Mouse (Mus musculus): Measurements from ENCODE around the gene Zbtb38.

DNA sequence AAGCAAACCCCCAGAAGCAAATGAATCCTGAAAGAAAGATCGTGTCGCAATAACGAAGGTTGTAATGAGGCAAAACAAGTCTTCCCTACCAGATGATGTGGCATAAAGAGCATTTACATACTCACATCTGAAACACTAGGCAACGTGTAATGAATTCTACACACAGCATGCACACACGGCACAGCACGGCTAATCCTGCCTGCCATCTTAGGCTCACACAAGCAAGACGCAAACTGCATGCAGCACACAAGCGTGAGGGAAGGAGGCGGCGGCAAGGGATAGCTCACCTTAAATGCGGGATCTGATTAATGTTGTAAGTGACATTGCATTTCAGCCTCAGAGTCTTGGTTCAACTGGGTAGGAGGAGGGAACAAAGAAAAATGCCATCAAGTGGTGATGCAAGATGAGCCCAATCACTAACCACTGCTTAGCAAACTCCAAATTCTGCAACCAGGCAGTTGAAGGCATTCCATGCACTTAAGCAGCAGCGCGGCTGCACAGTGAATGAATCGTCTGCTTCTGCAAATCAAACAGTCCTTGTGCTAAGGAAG, 20.6 kb downstream of the Zbtb38 start:
- no peak for TF ChIP-seq GATA1 (IDR thresholded peaks at IDR 0.05; ENCODE audit: low read length)
- no peak for TF ChIP-seq TAL1 (IDR thresholded peaks at IDR 0.05; ENCODE audit: low read length)
